Mouse (Mus musculus): Measurements from ENCODE around the gene Eras. TPM values are rescaled to one million over a fixed set of nuclear protein-coding genes. Genes with fewer than 3 reads are reported as not detected.

Gene Eras
- polyA plus RNA-seq, 1 experiment = not detected

DNA sequence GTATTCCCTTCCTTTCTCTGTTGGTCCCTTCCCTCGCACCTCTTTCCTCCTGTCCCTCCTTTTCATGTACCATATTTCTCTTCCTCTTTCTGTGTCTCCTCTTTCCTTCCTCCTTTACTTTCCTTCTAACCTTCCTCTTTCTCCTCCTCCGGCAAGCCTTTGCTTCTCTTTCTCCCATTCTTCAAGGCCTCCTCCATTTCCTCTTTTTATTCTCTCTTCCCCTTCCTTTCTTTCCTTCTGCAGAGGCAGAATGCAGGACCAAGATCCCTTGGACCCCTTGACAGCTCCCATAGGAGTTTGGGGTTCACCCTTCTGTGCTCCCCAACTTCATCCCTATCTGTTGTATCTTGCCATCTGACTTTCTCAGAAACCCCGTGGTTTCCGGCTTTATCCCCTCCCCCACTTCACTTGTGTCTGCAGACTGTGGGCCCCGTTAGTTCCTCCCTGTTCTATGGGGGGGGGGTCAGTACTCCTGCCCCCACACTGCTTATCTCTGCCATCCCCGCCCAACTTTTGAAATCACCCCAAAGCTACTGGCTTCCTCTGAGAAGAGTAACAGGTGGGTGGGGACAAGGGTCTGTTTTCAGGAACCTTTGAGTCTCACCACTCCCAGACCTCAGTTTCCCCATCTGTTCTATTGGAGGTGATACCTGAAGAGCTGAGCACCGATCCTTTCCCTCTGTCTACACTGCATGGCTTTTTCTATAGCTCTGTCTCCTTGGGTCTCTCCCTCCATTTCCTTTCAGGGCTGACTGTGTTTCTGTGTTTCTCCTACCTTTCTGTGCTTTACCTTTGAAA, 35.6 kb upstream of the Eras start:
- Histone ChIP-seq H3K27ac (ENCODE audit: insufficient read depth, low read depth, low read length) (no peak overlapping the region), H3K36me3 (ENCODE audit: control insufficient read depth, insufficient read depth, low read length) (no peaks in the 10 kb centered on the region), H3K4me1 (ENCODE audit: control insufficient read depth, insufficient read depth, insufficient read length, low read length) (no peaks in the 10 kb centered on the region), H3K4me3 (ENCODE audit: low read depth, low read length) (no peak overlapping the region), H3K27me3 (ENCODE audit: control insufficient read depth, insufficient read depth, low read length) (no peaks in the 10 kb centered on the region)
- 47% methylated on average over 7 of the region's 7 CpGs for WGBS
- no peak for TF ChIP-seq POLR2A (IDR thresholded peaks at IDR 0.05; ENCODE audit: low read depth, low read length)
- no peak for TF ChIP-seq CTCF (IDR thresholded peaks at IDR 0.05; ENCODE audit: extremely low read depth, insufficient read length, insufficient replicate concordance, low read depth, low read length)

- Histone ChIP-seq H3K27ac (ENCODE audit: insufficient read depth, low read depth, low read length) (no peak overlapping the region), H3K27me3 (ENCODE audit: control insufficient read depth, insufficient read depth, low read length) (no peaks in the 10 kb centered on the region), H3K4me1 (ENCODE audit: control insufficient read depth, insufficient read depth, insufficient read length, low read length) (no peaks in the 10 kb centered on the region), H3K36me3 (ENCODE audit: control insufficient read depth, insufficient read depth, low read length) (no peaks in the 10 kb centered on the region), H3K4me3 (ENCODE audit: low read depth, low read length) (no peak overlapping the region)
- WGBS = 88% methylated on average over 9 of the region's 9 CpGs
- TF ChIP-seq CTCF (IDR thresholded peaks at IDR 0.05; ENCODE audit: extremely low read depth, insufficient read length, insufficient replicate concordance, low read depth, low read length) (no peak), POLR2A (IDR thresholded peaks at IDR 0.05; ENCODE audit: low read depth, low read length) (no peak)
Observed at GRCm38 (mm10) chrX:7958868-7959267, 30.5 kb upstream of the Eras start.

- Histone ChIP-seq H3K36me3 (ENCODE audit: control insufficient read depth, insufficient read depth, low read length) (no peaks in the 10 kb centered on the region), H3K27ac (ENCODE audit: insufficient read depth, low read depth, low read length) (no peak overlapping the region), H3K27me3 (ENCODE audit: control insufficient read depth, insufficient read depth, low read length) (no peaks in the 10 kb centered on the region), H3K4me1 (ENCODE audit: control insufficient read depth, insufficient read depth, insufficient read length, low read length) (no peaks in the 10 kb centered on the region; the same call in 1 of the 2 replicates), H3K4me3 (ENCODE audit: low read depth, low read length) (no peak overlapping the region)
- TF ChIP-seq CTCF (IDR thresholded peaks at IDR 0.05; ENCODE audit: extremely low read depth, insufficient read length, insufficient replicate concordance, low read depth, low read length) (no peak), POLR2A (IDR thresholded peaks at IDR 0.05; ENCODE audit: low read depth, low read length) (no peak)
- 82% methylated on average over 7 of the region's 7 CpGs for WGBS
Observed at GRCm38 (mm10) chrX:7950091-7950490, 21.7 kb upstream of the Eras start.

DNA sequence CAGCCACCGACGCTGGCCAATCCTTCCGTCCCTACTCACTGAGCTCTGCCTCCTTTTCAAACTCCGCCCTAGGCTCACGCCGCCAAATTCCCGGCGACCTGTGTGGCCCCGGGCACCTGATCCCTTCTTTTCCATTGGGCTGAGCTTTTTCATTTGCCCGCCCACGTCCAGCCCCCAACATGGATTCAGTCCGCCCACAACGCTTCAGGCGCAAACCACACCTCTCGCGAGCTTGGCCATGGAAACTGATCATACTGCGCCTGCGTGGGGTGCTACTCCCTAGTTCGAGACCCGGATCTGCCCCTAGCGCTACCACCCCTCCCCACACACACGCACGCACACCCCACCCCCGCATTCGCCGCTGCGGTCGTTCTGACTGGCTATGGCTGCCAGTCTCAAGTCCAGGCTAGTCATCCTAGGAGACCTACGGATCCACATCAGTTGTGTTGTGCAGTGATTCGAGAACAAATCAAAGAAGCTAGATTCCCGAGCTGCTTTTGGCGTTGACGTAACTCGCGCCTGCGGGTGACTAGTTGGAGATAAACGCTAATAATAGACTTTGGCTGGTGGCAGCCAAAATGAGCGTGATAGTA, 19.6 kb upstream of the Eras start:
- TF ChIP-seq CTCF (IDR thresholded peaks at IDR 0.05; ENCODE audit: extremely low read depth, insufficient read length, insufficient replicate concordance, low read depth, low read length) (no peak), POLR2A (IDR thresholded peaks at IDR 0.05; ENCODE audit: low read depth, low read length) (no peak)
- 10% methylated on average over 38 of the region's 38 CpGs for WGBS
- no peak overlapping the region for H3K27ac ChIP-seq (ENCODE audit: insufficient read depth, low read depth, low read length)

DNA sequence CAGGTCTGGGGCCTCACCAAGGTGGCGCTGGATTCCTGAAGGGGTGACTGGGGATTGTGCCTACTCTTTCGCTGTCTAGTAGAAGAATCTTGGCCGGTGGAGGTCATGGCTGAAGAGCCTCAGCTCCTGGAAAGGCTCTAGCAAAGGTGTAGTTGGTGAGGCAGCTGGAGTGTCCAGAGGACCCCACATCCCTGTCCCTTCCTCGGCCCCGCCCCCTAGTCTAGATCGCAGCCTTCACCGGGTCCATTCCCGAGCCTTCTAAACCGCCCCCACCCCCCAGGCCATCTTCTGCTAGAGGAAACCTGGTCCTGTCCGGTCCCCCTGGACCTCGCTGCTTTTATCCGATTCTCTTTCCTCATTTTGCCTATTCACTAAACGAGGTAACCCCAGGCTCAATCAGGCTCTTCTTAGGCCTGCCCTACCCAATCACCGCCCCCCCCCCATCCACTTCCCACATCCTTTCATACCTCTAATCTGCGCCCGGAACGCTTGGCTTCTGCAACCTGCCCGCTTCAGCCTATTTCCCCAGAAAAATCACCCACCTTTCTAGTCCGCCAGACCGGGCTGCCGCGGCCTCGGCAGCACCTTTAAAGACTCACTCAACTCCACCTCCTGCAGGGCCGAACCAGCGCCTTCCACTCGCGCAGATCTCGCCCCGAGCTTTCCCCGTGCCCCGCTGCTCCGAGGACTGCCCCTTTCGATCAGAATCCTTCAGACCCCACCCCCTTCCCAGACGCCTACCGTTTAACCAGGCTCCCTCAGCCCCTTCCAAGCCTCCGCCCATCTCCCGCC, 18.9 kb upstream of the Eras start, which contains the start of gene Hdac6:
Hdac6 (minus strand) TSS at position 782 of the 792 bp plus-strand sequence.
- TF ChIP-seq POLR2A (IDR thresholded peaks at IDR 0.05; ENCODE audit: low read depth, low read length) (no peak), CTCF (IDR thresholded peaks at IDR 0.05; ENCODE audit: extremely low read depth, insufficient read length, insufficient replicate concordance, low read depth, low read length) (no peak)
- WGBS = 15% methylated on average over 36 of the region's 37 CpGs
- Histone ChIP-seq H3K36me3 (ENCODE audit: control insufficient read depth, insufficient read depth, low read length) (no peaks in the 10 kb centered on the region), H3K27ac (ENCODE audit: insufficient read depth, low read depth, low read length) (no peak within 1 kb of the TSS), H3K27me3 (ENCODE audit: control insufficient read depth, insufficient read depth, low read length) (no peaks in the 10 kb centered on the region), H3K4me3 (ENCODE audit: low read depth, low read length) (peak within 1 kb of the TSS; percentile 80), H3K4me1 (ENCODE audit: control insufficient read depth, insufficient read depth, insufficient read length, low read length) (no peaks in the 10 kb centered on the region; the same call in 1 of the 2 replicates)

More for the DNA sequence above, 19.6 kb upstream of the Eras start:
- H3K4me1 ChIP-seq (ENCODE audit: control insufficient read depth, insufficient read depth, insufficient read length, low read length) = no peaks in the 10 kb centered on the region; the same call in 1 of the 2 replicates
- no peaks in the 10 kb centered on the region for H3K27me3 ChIP-seq (ENCODE audit: control insufficient read depth, insufficient read depth, low read length)
- no peaks in the 10 kb centered on the region for H3K36me3 ChIP-seq (ENCODE audit: control insufficient read depth, insufficient read depth, low read length)
- peak overlapping the region; percentile 80 for H3K4me3 ChIP-seq (ENCODE audit: low read depth, low read length)

DNA sequence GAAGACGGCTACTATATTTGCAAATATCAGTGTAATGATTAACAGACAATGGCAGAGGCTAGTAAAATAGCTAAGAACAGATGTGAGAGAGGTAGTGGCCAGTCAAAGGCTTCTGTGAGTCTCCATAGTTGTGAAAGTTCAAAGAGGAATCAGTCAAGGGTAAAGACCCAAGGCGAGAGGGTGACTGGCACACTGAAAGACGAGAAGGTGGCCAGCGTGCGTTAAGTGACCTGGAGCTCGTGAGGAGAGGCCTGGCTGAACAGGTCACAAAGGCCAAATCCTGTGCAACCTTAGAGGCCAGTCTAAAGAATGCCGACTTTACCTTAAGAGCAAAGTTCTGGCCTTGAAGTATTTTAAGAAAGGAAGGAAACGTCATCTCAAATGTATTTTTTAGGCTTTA, 17.2 kb upstream of the Eras start:
- Histone ChIP-seq H3K27me3 (ENCODE audit: control insufficient read depth, insufficient read depth, low read length) (no peaks in the 10 kb centered on the region), H3K4me3 (ENCODE audit: low read depth, low read length) (no peak overlapping the region), H3K36me3 (ENCODE audit: control insufficient read depth, insufficient read depth, low read length) (no peaks in the 10 kb centered on the region), H3K4me1 (ENCODE audit: control insufficient read depth, insufficient read depth, insufficient read length, low read length) (no peaks in the 10 kb centered on the region; the same call in 1 of the 2 replicates), H3K27ac (ENCODE audit: insufficient read depth, low read depth, low read length) (no peak overlapping the region)
- TF ChIP-seq CTCF (IDR thresholded peaks at IDR 0.05; ENCODE audit: extremely low read depth, insufficient read length, insufficient replicate concordance, low read depth, low read length) = no peak
- TF ChIP-seq POLR2A (IDR thresholded peaks at IDR 0.05; ENCODE audit: low read depth, low read length) = no peak
- WGBS = 80% methylated on average over 8 of the region's 8 CpGs
